ENCODE assay signal across 7 mouse cellular contexts in genomic region chr13:31806890-31807735, GRCm38 (mm10). TPM values are rescaled to one million over a fixed set of nuclear protein-coding genes. Genes with fewer than 3 reads are reported as not detected.
DNase-seq lines count a peak whose midpoint lies in the region; ATAC-seq and TF ChIP-seq lines count a peak whose summit lies in the region.

No protein-coding gene starts in this region.

- H3K36me3 ChIP-seq in thymus, adult 2 months (ENCODE audit: control insufficient read depth, insufficient read depth, low read length): no peaks in the 10 kb centered on the region
- no peaks in the 10 kb centered on the region for H3K36me3 ChIP-seq in heart, embryonic 16.5 days (ENCODE audit: control insufficient read depth, insufficient read depth)
- no peaks in the 10 kb centered on the region for H3K36me3 ChIP-seq in limb, embryonic 11.5 days (ENCODE audit: control insufficient read depth, insufficient read depth, low read length)

- 2% methylated on average over 101 of the region's 101 CpGs for WGBS in thymus, adult 2 months
- under 1% methylated on average over 79 of the region's 101 CpGs for WGBS in heart, embryonic 16.5 days
- WGBS in limb, embryonic 11.5 days: under 1% methylated on average over 91 of the region's 101 CpGs
- WGBS in olfactory bulb, adult 2 months: under 1% methylated on average over 99 of the region's 101 CpGs

- peaks cover 3% of the 10 kb centered on the region; the same call in 1 of the 2 replicates for H3K9me3 ChIP-seq in heart, embryonic 16.5 days (replicated peaks; ENCODE audit: control insufficient read depth, low read length)
- H3K9me3 ChIP-seq in limb, embryonic 11.5 days (ENCODE audit: control insufficient read depth, low read length): no peaks in the 10 kb centered on the region

- no peak for TF ChIP-seq POLR2A in thymus, adult 2 months (IDR thresholded peaks at IDR 0.05; ENCODE audit: control insufficient read depth, extremely low read depth, insufficient read depth, low read length, poor library complexity)
- no peak for TF ChIP-seq POLR2A in cortical plate, adult 2 months (IDR thresholded peaks at IDR 0.05; ENCODE audit: extremely low read depth, insufficient read depth, low read length)
- no peak for TF ChIP-seq POLR2A in olfactory bulb, adult 2 months (IDR thresholded peaks at IDR 0.05; ENCODE audit: insufficient read depth, low read depth, low read length)

- no peak for TF ChIP-seq CTCF in thymus, adult 2 months (IDR thresholded peaks at IDR 0.05; ENCODE audit: borderline replicate concordance, control insufficient read depth, extremely low read depth, insufficient read depth, low read length, poor library complexity)
- no peak for TF ChIP-seq CTCF in cortical plate, adult 2 months (IDR thresholded peaks at IDR 0.05; ENCODE audit: extremely low read depth, insufficient read depth, low read length)
- TF ChIP-seq CTCF in olfactory bulb, adult 2 months (IDR thresholded peaks at IDR 0.05; ENCODE audit: insufficient read depth, low read depth, low read length): no peak

- peak overlapping the region; percentile 95 for H3K4me2 ChIP-seq in heart, embryonic 16.5 days (ENCODE audit: low read depth, low read length)
- peak overlapping the region; percentile 92 for H3K4me2 ChIP-seq in limb, embryonic 11.5 days (ENCODE audit: low read depth, severe bottlenecking)

- no peak for DNase-seq in thymus, adult 2 months
- DNase-seq in thymus, postnatal 25 days: no peak
- peak; percentile 68 for DNase-seq in limb, embryonic 11.5 days (ENCODE audit: low spot score)
- no peak for DNase-seq in yolk sac, embryonic 10.5 days (ENCODE audit: low spot score)

- peaks cover 20% of the 10 kb centered on the region for H3K4me1 ChIP-seq in thymus, adult 2 months (replicated peaks; ENCODE audit: control insufficient read depth, insufficient read depth, low read length)
- no peaks in the 10 kb centered on the region for H3K4me1 ChIP-seq in cortical plate, adult 2 months (ENCODE audit: control insufficient read depth, insufficient read depth, low read length)
- peaks cover 15% of the 10 kb centered on the region for H3K4me1 ChIP-seq in heart, embryonic 16.5 days (ENCODE audit: control insufficient read depth, insufficient read depth, low read length)
- H3K4me1 ChIP-seq in limb, embryonic 11.5 days (ENCODE audit: control insufficient read depth, insufficient read depth, low read length): peaks cover 9% of the 10 kb centered on the region; the same call in 1 of the 2 replicates
- peaks cover 16% of the 10 kb centered on the region for H3K4me1 ChIP-seq in olfactory bulb, adult 2 months (ENCODE audit: control insufficient read depth, insufficient read depth, low read length)

- H3K4me3 ChIP-seq in thymus, adult 2 months (ENCODE audit: control insufficient read depth, insufficient read depth, low read length): peak overlapping the region; percentile 28
- peak overlapping the region; percentile 42 for H3K4me3 ChIP-seq in cortical plate, adult 2 months (ENCODE audit: insufficient read depth, low read length)
- peak overlapping the region; percentile 79 for H3K4me3 ChIP-seq in heart, embryonic 16.5 days (ENCODE audit: low read length)
- H3K4me3 ChIP-seq in limb, embryonic 11.5 days (ENCODE audit: low read depth, low read length): peak overlapping the region; percentile 72
- H3K4me3 ChIP-seq in olfactory bulb, adult 2 months (ENCODE audit: insufficient read depth, low read depth, low read length): peak overlapping the region; percentile 35

- peak; percentile 15; the same call in 1 of the 2 replicates for ATAC-seq in heart, embryonic 16.5 days (replicated peaks; ENCODE audit: extremely low read depth, insufficient read depth, low FRiP score)
- ATAC-seq in limb, embryonic 11.5 days (ENCODE audit: insufficient number of reproducible peaks, low FRiP score, low TSS enrichment, low read depth): peak; percentile 49

- H3K27me3 ChIP-seq in thymus, adult 2 months (ENCODE audit: control insufficient read depth, insufficient read depth, low read length): peaks cover 50% of the 10 kb centered on the region
- peaks cover 45% of the 10 kb centered on the region for H3K27me3 ChIP-seq in heart, embryonic 16.5 days (ENCODE audit: control insufficient read depth, insufficient read depth, low read length)
- peaks cover 62% of the 10 kb centered on the region for H3K27me3 ChIP-seq in limb, embryonic 11.5 days (ENCODE audit: control insufficient read depth, insufficient read depth, low read length)

- H3K9ac ChIP-seq in heart, embryonic 16.5 days (ENCODE audit: low read length): peak overlapping the region; percentile 84
- H3K9ac ChIP-seq in limb, embryonic 11.5 days (ENCODE audit: low read length): peak overlapping the region; percentile 89

- H3K27ac ChIP-seq in thymus, adult 2 months (ENCODE audit: control insufficient read depth, insufficient read depth, low read length): no peak overlapping the region
- H3K27ac ChIP-seq in cortical plate, adult 2 months (ENCODE audit: insufficient read depth, low read length): peak overlapping the region; percentile 87
- peak overlapping the region; percentile 94 for H3K27ac ChIP-seq in heart, embryonic 16.5 days (ENCODE audit: low read length)
- H3K27ac ChIP-seq in limb, embryonic 11.5 days (replicated peaks; ENCODE audit: low read depth, low read length): peak overlapping the region; percentile 95
- no peak overlapping the region for H3K27ac ChIP-seq in olfactory bulb, adult 2 months (ENCODE audit: insufficient read depth, low read depth, low read length)

RNA-seq across cellular contexts. Expression of gene Foxc1, which starts 0.7 kb away (rescaled TPM):
- 1.9 TPM in 2 replicates for polyA plus RNA-seq in thymus, adult 2 months (2012; rRNA removed)
- polyA plus RNA-seq in cortical plate, adult 2 months (2012; rRNA removed): 2.3 and 2.8 TPM in 2 replicates
- 0.77 and 1.0 TPM in 2 replicates for polyA plus RNA-seq in heart, embryonic 16.5 days (2015; fragmentation: Nextera tagmentation; extraction: Ambion mirVana)
- polyA plus RNA-seq in limb, embryonic 11.5 days (2014; fragmentation: Nextera tagmentation; extraction: Ambion mirVana): 5.6 and 6.4 TPM in 2 replicates
- polyA plus RNA-seq in olfactory bulb, adult 2 months (2012; ENCODE audit: insufficient read depth, insufficient read length, low replicate concordance, missing spikeins): not detected in 2 replicates

Comparison
In these comparisons a context has a peak if more than half of its experiments do, and no peak if none do; other contexts are left out.
1. H3K27ac ChIP-seq: peak in cortical plate, adult 2 months (single experiment), heart, embryonic 16.5 days (single experiment) and limb, embryonic 11.5 days (single experiment); none in thymus, adult 2 months (single experiment) and olfactory bulb, adult 2 months (single experiment).
2. H3K4me3 ChIP-seq: peak in every context shown above with its lines; median percentile 79 in heart, embryonic 16.5 days; 72 in limb, embryonic 11.5 days; 42 in cortical plate, adult 2 months; 35 in olfactory bulb, adult 2 months; 28 in thymus, adult 2 months.